Mouse (Mus musculus) right cerebral cortex, adult 2 months (tissue): ENCODE data around the gene Akr1b3.

Experiments
- DNase-seq, 2 experiments: peaks; one replicate each; pipeline ENCODE4 v3.0.0; 2021 to 2022; ENCODE audit warnings: low spot score in 2 of 2

Akr1b3 gene

GRCm38 (mm10) chr6:34331379-34331778 lies 14.1 kb upstream of the Akr1b3 start:
- DNase-seq: no peak

- DNase-seq: no peak
These were observed 4.8 kb upstream of the Akr1b3 start for GRCm38 (mm10) chr6:34322121-34322520.

DNA sequence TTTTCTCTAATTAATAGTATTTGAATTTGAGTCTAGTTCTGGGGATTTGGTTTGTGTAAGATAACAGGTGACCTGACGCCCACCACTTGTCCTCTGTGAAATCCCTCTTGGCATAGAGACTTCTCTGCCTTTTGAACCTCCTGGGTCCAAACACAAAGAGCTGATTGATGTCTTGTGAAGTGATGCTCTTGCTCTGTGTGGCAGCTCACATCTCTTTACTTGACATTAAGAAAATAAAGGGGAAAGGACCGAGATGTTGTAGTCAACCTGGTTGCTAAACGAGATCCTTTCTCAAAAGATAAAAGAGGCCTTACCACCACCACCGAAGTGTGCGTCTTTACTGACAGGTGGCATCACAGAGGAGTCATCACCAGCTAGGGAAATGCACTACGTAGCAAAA lies 1.4 kb upstream of the Akr1b3 start:
- DNase-seq: no peak

DNA sequence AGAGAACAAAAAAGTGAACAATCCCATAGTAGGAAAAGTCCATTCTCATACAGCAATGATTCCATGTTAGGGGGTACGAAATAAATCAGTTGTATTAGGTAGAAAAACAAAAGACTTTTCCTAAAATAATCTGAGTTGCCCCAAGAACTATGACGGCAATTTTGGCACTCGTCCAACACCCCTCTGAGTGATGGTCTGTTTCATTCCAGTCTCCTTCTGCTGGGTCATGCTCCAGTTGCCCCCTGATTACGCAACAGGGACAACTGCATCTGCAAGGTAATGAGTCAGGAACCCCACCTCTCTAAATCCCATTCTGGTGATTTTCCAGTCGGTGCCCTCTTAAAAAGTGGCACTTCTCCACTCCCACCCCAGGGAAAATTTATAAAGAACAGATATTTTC lies 894 bp upstream of the Akr1b3 start:
- DNase-seq: no peak

- DNase-seq: no peak
These were observed 3.4 kb downstream of the Akr1b3 start for GRCm38 (mm10) chr6:34313921-34314320.

GRCm38 (mm10) chr6:34313386-34313785 lies 3.9 kb downstream of the Akr1b3 start:
- DNase-seq: no peak

DNA sequence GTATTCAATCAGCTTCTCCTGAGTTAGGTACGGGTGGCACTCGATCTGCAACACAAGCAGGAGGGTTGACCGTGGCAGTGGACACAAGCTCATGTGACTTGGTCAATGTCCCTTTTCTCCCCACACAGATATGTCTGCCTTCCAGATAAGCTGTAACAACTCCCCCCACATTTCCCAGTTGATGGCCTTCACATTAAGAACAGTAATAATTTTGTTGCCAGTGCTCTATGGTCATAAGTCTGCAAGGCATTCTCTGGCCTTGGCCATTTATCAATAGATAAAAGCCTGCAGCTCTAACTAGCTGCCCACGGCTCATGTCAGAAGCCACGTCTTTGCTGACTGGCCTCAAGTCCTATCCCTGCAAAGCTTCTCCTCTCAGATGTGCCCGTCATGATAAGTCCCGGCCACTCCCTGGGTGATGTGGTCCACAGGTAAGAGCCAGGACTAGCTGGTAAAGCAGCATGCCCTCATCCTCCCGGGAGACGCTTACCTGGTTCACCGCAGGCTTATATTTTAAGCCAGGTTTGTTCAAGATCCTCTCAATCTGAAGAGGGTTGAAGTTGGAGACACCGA lies 7.2 kb downstream of the Akr1b3 start:
- no peak for DNase-seq

- DNase-seq: no peak
These were observed 7.8 kb downstream of the Akr1b3 start for GRCm38 (mm10) chr6:34309526-34309925.

GRCm38 (mm10) chr6:34306797-34307196 lies 10.5 kb downstream of the Akr1b3 start:
- DNase-seq: no peak

DNA sequence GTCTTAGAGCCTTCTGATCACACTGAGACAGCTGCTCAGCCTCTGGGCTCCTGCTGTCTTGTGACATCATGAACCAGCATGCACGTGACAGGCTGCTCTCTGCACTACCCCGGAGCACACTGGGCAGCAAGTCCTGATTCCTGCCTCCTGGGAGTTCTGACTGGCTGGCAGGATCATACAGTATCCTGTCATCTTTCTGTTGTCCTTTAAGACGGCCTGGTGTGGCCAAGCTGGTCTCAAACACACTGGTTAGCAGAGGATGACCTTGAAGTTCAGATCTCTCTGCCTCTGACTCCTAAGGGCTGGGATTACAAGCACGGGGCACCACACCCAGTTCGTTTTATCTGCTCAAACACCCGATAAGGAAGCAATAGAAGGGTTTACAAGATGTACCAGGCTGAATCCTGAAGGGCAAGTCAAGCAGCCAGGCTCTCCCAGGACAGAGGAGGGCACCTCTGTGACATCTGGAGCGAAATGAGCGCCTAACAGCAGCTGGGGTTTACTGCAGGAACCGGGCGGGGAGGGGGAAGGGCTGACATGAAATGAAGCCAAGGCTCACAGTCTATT lies 12.5 kb downstream of the Akr1b3 start:
- DNase-seq: no peak

DNA sequence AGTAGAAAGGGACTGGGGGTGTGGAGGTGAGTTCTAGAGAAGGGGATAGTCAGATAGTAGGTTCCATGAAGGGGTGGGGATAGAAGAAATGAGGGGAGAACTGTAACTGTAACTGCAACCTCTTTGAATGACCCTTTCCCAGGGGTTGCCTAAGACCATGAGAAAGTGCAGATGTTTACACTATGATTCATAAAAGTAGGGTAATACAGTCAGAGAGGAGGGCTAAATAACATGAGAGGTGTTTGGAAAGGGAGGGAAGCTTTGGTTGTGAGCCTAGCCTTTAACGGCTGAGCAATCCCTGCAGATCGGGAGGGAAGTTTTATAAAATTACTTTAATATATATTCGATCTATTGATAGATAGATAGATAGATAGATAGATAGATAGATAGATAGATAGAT lies 20.2 kb downstream of the Akr1b3 start:
- DNase-seq: no peak

- DNase-seq: no peak
These were observed 21.8 kb downstream of the Akr1b3 start for GRCm38 (mm10) chr6:34295437-34295836.

DNA sequence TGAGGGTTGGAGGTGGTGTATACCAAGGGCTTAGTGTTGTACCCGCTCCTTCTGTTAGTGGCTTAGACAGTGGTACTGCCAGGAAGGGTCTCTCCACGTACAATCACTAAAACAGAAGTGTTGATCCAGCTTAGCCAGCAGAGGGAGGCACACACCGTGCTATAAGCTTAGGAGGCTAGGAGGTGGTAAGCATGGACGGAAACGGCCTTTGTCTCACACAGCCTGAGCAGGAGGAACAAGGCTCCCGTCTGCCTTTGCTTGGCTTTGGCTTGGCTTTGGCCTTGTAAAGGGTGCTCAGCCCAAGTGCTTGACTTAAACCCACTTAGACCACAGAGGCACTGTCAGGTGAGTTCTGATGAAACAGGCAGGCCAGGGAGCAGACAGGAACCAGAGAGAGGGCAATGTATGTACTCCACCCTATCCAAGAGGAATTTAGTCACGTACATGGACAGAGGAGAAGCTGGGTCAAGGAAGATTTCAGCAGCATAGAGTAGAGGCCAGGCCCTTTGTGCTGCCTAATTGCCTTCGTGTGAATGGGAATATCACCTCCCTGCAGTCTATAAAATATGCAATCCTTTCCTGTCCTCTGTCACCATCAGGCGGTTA lies 24.3 kb downstream of the Akr1b3 start:
- DNase-seq: peak; percentile 75 to 77

GRCm38 (mm10) chr6:34292196-34292881 lies 24.9 kb downstream of the Akr1b3 start:
- DNase-seq: no peak

DNA sequence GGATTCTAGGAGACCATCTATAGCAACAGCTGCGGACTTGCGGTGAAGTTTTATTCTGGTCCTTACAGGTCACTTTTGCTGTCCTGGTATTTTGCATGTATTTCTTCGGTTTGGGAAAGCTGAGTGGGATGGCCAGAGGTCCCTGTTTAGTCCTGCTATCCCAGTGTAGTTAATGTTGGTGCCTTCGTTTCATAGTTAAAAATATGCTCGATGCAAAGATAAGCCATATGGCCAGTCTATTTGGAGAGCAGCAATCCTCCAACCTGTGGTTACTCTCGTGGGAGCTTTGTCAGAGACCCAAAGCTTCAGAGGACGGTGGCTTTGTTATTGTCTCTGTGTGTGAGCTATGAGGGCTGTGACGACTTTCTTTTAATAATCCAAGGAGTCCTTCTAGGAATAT lies 26.6 kb downstream of the Akr1b3 start:
- DNase-seq: peak in 1 of 2 experiments; percentile 26

- DNase-seq: no peak
These were observed 27.2 kb downstream of the Akr1b3 start for GRCm38 (mm10) chr6:34290091-34290490.

- DNase-seq: no peak
These were observed 29.2 kb downstream of the Akr1b3 start for GRCm38 (mm10) chr6:34288098-34288497.

DNA sequence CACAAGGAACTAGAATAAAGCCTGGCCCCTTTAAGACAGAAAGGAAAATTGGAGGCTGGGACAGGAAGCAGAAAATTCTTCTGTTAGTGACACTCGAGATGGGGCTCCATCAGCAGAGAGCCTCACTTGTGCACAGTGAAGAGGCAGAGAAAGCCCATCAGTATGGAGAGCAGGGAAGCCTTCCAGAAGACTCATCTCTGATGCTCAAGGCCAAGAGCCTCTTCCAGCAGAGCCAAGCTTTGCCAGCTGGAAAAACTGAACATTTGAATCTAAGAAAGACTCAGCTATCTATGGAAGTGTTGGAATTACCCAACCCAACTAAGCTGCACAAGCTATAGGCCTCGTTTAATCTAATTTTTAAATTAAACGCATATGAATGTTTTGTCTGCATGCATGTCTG lies 30.4 kb downstream of the Akr1b3 start:
- DNase-seq: no peak

GRCm38 (mm10) chr6:34278385-34278784 lies 38.9 kb downstream of the Akr1b3 start:
- DNase-seq: no peak

GRCm38 (mm10) chr6:34277665-34278064 lies 39.6 kb downstream of the Akr1b3 start:
- peak; percentile 63 to 80 for DNase-seq

DNA sequence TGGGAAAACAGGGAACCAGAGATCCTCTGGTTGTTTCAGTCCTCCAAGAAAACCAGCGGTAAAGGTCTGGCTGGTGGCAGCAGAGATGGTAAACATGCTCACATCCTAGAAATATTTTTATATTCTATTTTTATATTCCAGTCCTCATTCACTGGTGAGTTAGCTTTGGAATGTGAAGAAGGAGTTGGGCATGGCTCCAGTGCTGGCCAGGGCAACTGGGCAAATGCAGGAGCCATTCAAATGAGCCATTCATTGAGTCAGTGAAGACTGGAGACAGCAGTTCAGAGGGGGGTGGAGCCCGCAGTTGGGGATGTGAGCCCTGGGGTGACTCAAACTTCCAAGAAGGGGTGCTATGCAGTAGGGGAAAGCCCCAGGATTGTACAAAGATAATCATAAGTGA lies 42.9 kb downstream of the Akr1b3 start:
- no peak for DNase-seq

GRCm38 (mm10) chr6:34273073-34273472 lies 44.2 kb downstream of the Akr1b3 start:
- DNase-seq: no peak

DNA sequence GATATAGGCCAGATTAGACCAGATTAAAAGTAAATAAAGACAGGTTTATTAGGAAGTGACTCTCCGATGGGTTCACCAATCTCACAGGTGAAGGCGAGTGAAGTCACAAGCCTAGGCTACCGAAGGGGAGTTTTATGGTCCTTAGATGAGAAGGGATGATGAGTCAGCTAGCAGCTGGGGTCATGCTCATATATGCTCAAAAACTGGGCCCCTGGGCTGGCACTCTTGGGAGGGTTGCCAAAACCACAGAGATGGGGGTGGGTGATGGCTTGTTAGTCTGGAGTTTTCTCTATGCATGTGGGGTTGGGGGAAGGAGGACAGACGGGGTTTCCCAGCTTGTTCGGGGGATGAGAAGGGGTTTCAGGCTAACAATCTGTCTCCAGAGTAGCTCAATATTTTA lies 44.8 kb downstream of the Akr1b3 start:
- no peak for DNase-seq
